Mouse (Mus musculus) midbrain, postnatal 0 days (tissue): ENCODE data around the gene Clcf1. TPM values are rescaled to one million over a fixed set of nuclear protein-coding genes. Genes with fewer than 3 reads are reported as not detected.
A peak's percentile ranks its signal among the peaks of the same experiment; 100 is the strongest.

Experiments used
- ATAC-seq: fragments of 200-750 bp; cut with Nextera tagmentation; 2 replicates; pipeline ENCODE4 v1.8.0; 2017; ENCODE audit warnings: moderate number of reproducible peaks, mild to moderate bottlenecking, moderate TSS enrichment, moderate library complexity; ENCODE audit not compliant: low FRiP score
- DNase-seq: peaks from one replicate; pipeline ENCODE4 v3.0.0-alpha.2; 2015; ENCODE audit warnings: low spot score
- H3K27ac ChIP-seq: fragments of 300-500 bp; sonication (generic); 2 replicates; pipeline ENCODE4 v1.5.1; 2014; ENCODE audit warnings: low read depth, mild to moderate bottlenecking, low read length, mixed read lengths
- H3K27me3 ChIP-seq: fragments of 300-500 bp; sonication (generic); 2 replicates; pipeline ENCODE4 v1.6.1; 2014; ENCODE audit warnings: low read length, control low read depth, mixed read lengths; ENCODE audit not compliant: insufficient read depth
- H3K36me3 ChIP-seq: fragments of 300-500 bp; sonication (generic); 2 replicates; pipeline ENCODE4 v1.6.1; 2014; ENCODE audit warnings: low read length, control low read depth, mixed read lengths; ENCODE audit not compliant: insufficient read depth
- H3K4me1 ChIP-seq: fragments of 300-500 bp; sonication (generic); 2 replicates; pipeline ENCODE4 v1.6.1; 2014; ENCODE audit warnings: mild to moderate bottlenecking, control low read depth, antibody characterized with exemption, low read length, mixed read lengths; ENCODE audit not compliant: insufficient read depth
- H3K4me2 ChIP-seq: fragments of 300-500 bp; sonication (generic); 2 replicates; pipeline ENCODE4 v1.6.1; 2014; ENCODE audit warnings: low read depth, mild to moderate bottlenecking, low read length, mixed read lengths; ENCODE audit not compliant: poor library complexity, severe bottlenecking
- H3K4me3 ChIP-seq: fragments of 300-500 bp; sonication (generic); 2 replicates; pipeline ENCODE4 v1.5.1; 2014; ENCODE audit warnings: low read depth, mild to moderate bottlenecking, low read length, moderate library complexity
- H3K9ac ChIP-seq: fragments of 300-500 bp; sonication (generic); replicated peaks from 2 replicates; pipeline ENCODE4 v1.6.1; 2014; ENCODE audit warnings: mild to moderate bottlenecking, low read length, moderate library complexity, mixed read lengths; ENCODE audit not compliant: poor library complexity, severe bottlenecking
- H3K9me3 ChIP-seq: fragments of 300-500 bp; sonication (generic); 2 replicates; pipeline ENCODE4 v1.6.1; 2016; ENCODE audit warnings: low read length, control low read depth
- CTCF ChIP-seq: IDR thresholded peaks from 2 replicates; pipeline ENCODE4 v1.5.1; 2016; ENCODE audit warnings: antibody characterized with exemption, mild to moderate bottlenecking
- WGBS: fragments of 180-500 bp; shearing (Covaris S2); extraction: QIAGEN DNeasy Blood & Tissue Kit; methylation state at CpG from one replicate; pipeline ENCODE4 v1.1.7; 2014; 5-methylcytosine and 5-hydroxymethylcytosine counted together
- polyA plus RNA-seq: library from polyadenylated mRNA; unstranded; fragments of >200 nt; fragmentation: Nextera tagmentation; extraction: Ambion mirVana; gene quantifications from 2 replicates; pipeline ENCODE4 v1.2.1, GENCODE M21; 2015
- total RNA-seq: library from RNA; depleted of rRNA; stranded (reverse); fragments of >200 nt; gene quantifications from 2 replicates; pipeline ENCODE4 v1.2.3, GENCODE M21; 2014

Clcf1 gene
- total and polyA plus RNA-seq, 2 experiments from 2014 or later = 0.44 to 0.99 TPM

- Histone ChIP-seq H3K27me3 (no peaks in the 10 kb centered on the region), H3K36me3 (no peaks in the 10 kb centered on the region), H3K4me2 (no peak overlapping the region), H3K4me1 (peaks cover 4% of the 10 kb centered on the region; the same call in 1 of the 2 replicates), H3K9ac (no peak overlapping the region), H3K4me3 (no peak overlapping the region), H3K9me3 (no peaks in the 10 kb centered on the region), H3K27ac (no peak overlapping the region)
- ATAC-seq (no peak), DNase-seq (peak; percentile 79)
- WGBS = 40% methylated on average over 3 of the region's 3 CpGs
- no peak for TF ChIP-seq CTCF
These were observed 32.1 kb upstream of the Clcf1 start for GRCm38 (mm10) chr19:4181892-4182291.

- peaks cover 4% of the 10 kb centered on the region; the same call in 1 of the 2 replicates for H3K4me1 ChIP-seq
- H3K4me3 ChIP-seq = no peak overlapping the region
- 65% methylated on average over 2 of the region's 2 CpGs for WGBS
- H3K36me3 ChIP-seq = no peaks in the 10 kb centered on the region
- no peak for TF ChIP-seq CTCF
- H3K9ac ChIP-seq = no peak overlapping the region
- H3K27ac ChIP-seq = no peak overlapping the region
- ATAC-seq (no peak), DNase-seq (no peak)
- H3K27me3 ChIP-seq = no peaks in the 10 kb centered on the region
- H3K9me3 ChIP-seq = no peaks in the 10 kb centered on the region
- no peak overlapping the region for H3K4me2 ChIP-seq
These were observed 30.3 kb upstream of the Clcf1 start for GRCm38 (mm10) chr19:4183689-4184088.

- Histone ChIP-seq H3K27me3 (no peaks in the 10 kb centered on the region), H3K4me1 (peaks cover 4% of the 10 kb centered on the region; the same call in 1 of the 2 replicates), H3K27ac (no peak overlapping the region), H3K9me3 (no peaks in the 10 kb centered on the region), H3K4me3 (no peak overlapping the region), H3K36me3 (no peaks in the 10 kb centered on the region), H3K4me2 (no peak overlapping the region), H3K9ac (no peak overlapping the region)
- no peak for ATAC-seq
- WGBS = 70% methylated on average over 15 of the region's 15 CpGs
- TF ChIP-seq CTCF = no peak
- no peak for DNase-seq
These were observed 28.8 kb upstream of the Clcf1 start for GRCm38 (mm10) chr19:4184976-4185975.

GRCm38 (mm10) chr19:4187303-4187702 is 26.7 kb upstream of the Clcf1 start:
- 74% methylated on average over 3 of the region's 3 CpGs for WGBS
- no peak for ATAC-seq
- H3K9me3 ChIP-seq = no peaks in the 10 kb centered on the region

GRCm38 (mm10) chr19:4189051-4189620 is 24.9 kb upstream of the Clcf1 start:
- no peak overlapping the region for H3K27ac ChIP-seq
- H3K9me3 ChIP-seq = no peaks in the 10 kb centered on the region
- H3K27me3 ChIP-seq = no peaks in the 10 kb centered on the region
- TF ChIP-seq CTCF = no peak
- H3K4me2 ChIP-seq = no peak overlapping the region
- WGBS = 86% methylated on average over 12 of the region's 12 CpGs
- peaks cover 3% of the 10 kb centered on the region; the same call in 1 of the 2 replicates for H3K36me3 ChIP-seq
- H3K9ac ChIP-seq = no peak overlapping the region
- DNase-seq (no peak), ATAC-seq (no peak)
- H3K4me1 ChIP-seq = peaks cover 10% of the 10 kb centered on the region
- no peak overlapping the region for H3K4me3 ChIP-seq

More at GRCm38 (mm10) chr19:4187303-4187702, 26.7 kb upstream of the Clcf1 start:
- no peak for TF ChIP-seq CTCF
- H3K27me3 ChIP-seq = no peaks in the 10 kb centered on the region
- no peak overlapping the region for H3K4me3 ChIP-seq
- no peak overlapping the region for H3K9ac ChIP-seq
- DNase-seq = no peak
- H3K4me1 ChIP-seq = no peaks in the 10 kb centered on the region
- no peak overlapping the region for H3K4me2 ChIP-seq
- H3K36me3 ChIP-seq = no peaks in the 10 kb centered on the region
- no peak overlapping the region for H3K27ac ChIP-seq
